Mouse (Mus musculus): Measurements from ENCODE around the gene Arhgef19. TPM values are rescaled to one million over a fixed set of nuclear protein-coding genes. Genes with fewer than 3 reads are reported as not detected.
A peak's percentile ranks its signal among the peaks of the same experiment; 100 is the strongest.

The Arhgef19 gene
- total RNA-seq, 2 experiments from 2014 or later = 19.3 to 19.9 TPM

- DNase-seq (ENCODE audit: low spot score in 2 of 2) = no peak
Measured at GRCm38 (mm10) chr4:141282623-141283022, 43.3 kb downstream of the Arhgef19 start.

DNA sequence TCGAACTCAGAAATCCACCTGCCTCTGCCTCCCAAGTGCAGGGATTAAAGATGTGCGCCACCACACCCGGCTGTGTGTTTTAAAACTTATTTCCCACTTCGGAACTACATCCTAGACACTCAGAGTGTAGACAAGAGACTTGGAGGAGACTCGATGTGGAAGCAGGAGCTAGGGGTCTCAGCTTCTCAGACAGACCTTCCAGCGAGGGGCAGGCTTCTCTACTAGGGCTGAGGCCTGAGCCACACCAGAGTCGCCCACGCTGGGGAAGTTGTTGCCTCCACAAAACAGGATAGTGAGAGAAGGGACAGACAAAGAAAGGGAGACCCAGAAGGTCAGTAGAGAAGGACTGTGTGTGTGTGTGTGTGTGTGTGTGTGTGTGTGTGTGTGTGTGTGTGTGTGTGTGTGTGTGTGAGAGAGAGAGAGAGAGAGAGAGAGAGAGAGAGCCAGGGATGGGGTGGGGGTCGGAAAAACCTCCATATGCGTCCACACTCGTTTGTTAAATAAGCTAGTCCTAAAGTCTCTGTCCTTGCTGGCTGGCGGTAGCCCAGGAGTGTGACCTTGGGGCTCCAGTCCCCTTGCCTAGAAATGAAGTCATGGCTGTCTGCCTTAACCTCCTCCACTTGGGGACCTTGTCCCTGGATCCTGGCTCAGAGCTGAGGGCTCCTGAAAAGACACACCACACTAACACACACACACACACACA, 44.0 kb downstream of the Arhgef19 start:
- no peak for DNase-seq (ENCODE audit: low spot score in 2 of 2)

- DNase-seq (ENCODE audit: low spot score in 2 of 2) = no peak
Measured at GRCm38 (mm10) chr4:141283879-141284411, 44.6 kb downstream of the Arhgef19 start.

DNA sequence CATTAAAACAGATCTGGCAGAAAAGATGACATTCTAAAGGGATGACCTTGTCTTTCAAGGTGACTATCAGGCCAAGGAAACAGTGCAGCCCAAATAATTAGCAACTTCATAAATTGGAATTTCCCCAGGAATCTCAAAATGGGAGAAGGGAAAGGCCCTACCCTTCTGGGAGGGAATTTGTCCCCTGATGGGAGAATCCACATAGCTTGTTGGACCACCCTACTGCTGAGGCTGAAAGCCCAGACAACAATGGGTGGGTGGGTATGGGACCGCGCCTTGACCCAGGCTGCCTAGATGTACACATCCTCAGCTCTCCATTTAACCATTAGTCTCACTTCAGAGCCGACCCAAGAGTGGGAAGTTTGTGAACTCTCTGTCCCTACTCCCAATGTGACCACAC, 45.2 kb downstream of the Arhgef19 start:
- no peak for DNase-seq (ENCODE audit: low spot score in 2 of 2)

- no peak for DNase-seq (ENCODE audit: low spot score in 2 of 2)
Measured at GRCm38 (mm10) chr4:141285128-141285527, 45.8 kb downstream of the Arhgef19 start.

GRCm38 (mm10) chr4:141286860-141287517, 47.7 kb downstream of the Arhgef19 start:
- DNase-seq (ENCODE audit: low spot score in 2 of 2) = no peak

DNA sequence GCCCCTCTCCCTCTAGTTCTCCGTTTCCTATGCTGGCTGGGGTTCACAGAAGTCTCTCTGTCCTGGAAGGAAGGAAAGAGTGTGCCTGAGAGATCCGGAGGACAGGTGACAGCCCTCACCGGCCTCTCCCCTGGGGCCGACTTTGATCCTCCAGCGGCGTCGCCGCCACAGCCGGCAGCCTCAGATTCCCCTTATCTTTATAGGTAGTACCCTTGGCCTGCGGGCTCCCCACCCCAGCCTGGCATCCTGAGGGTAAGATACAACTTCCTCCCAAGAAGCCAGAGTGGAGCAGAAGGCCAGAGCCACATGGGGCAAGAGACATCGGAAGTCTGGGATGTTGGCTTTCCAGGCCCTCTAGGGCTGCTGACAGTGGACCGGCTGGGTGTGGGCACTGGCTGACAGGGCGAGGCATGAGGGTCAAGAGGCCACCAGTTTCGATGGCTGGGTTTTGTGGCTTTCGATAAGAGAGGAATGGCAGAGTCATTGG, 48.3 kb downstream of the Arhgef19 start:
- DNase-seq (ENCODE audit: low spot score in 2 of 2) = no peak

GRCm38 (mm10) chr4:141288152-141288551, 48.9 kb downstream of the Arhgef19 start:
- DNase-seq (ENCODE audit: low spot score in 2 of 2) = no peak

GRCm38 (mm10) chr4:141291571-141292375, 52.5 kb downstream of the Arhgef19 start:
- DNase-seq (ENCODE audit: low spot score in 2 of 2) = no peak

GRCm38 (mm10) chr4:141295774-141296186, 56.5 kb downstream of the Arhgef19 start:
- no peak for DNase-seq (ENCODE audit: low spot score in 2 of 2)

DNA sequence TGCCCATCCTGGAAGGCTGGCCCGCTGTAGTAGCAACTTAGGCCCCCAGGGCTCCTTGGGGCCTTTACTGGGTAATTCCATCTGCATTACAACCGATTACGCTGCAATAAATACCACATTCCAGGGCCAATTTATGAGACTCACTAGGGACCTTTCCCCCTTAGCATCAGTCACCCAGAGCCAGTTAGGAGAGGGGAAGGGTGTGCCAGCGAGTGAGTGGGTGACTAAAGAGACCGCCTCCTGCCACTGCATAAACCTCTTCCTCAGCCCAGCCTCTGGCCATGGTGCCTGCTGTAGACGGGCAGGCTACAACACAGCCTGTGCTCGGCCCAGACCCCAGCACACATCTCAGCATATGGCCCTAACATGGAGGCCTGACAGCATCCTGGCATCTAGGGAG, 58.6 kb downstream of the Arhgef19 start:
- DNase-seq (ENCODE audit: low spot score in 2 of 2) = no peak

DNA sequence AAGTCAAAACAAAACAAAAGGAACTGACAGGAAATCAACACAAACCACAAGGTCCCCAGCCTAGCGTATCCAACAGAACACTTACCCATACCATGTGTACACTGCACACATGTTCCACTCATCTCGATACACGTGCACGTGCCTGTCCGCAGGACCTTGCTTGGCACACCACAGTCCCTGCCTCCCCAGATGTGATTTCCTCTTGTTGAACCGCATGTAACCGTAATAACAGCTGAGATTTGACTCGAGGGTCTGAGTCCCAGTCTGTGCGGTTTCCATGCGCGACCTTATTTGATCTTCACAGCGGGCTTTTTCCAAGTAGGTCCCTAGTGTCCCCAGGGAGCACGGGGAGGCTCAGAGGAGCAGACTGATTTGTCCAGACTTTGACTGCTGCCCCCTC, 60.1 kb downstream of the Arhgef19 start:
- no peak for DNase-seq (ENCODE audit: low spot score in 2 of 2)

DNA sequence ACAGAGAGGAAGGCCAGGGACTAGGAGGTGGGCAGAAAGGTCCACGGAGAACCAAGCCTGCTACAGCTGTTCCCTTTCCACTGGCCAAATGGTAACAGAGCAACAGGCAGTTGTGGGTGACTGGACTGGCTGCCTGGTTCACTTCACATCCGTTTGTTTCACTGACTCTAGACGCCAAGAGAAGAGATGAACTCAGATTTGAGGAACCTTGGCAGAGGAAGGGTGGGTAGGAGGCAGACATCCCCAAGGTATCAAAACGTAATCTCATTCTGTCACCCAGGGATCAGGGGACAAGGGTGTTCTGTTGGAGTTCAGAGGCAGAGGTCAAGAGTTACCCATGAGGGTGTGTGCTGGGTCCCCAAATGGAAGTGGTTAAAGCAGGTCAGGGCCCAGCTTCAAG, 60.9 kb downstream of the Arhgef19 start:
- DNase-seq (ENCODE audit: low spot score in 2 of 2) = no peak

GRCm38 (mm10) chr4:141301116-141301553, 61.8 kb downstream of the Arhgef19 start, which contains the start of gene Epha2:
Epha2 (plus strand) TSS chr4:141301240.
- peak; percentile 43 to 68 for DNase-seq (ENCODE audit: low spot score in 2 of 2)

DNA sequence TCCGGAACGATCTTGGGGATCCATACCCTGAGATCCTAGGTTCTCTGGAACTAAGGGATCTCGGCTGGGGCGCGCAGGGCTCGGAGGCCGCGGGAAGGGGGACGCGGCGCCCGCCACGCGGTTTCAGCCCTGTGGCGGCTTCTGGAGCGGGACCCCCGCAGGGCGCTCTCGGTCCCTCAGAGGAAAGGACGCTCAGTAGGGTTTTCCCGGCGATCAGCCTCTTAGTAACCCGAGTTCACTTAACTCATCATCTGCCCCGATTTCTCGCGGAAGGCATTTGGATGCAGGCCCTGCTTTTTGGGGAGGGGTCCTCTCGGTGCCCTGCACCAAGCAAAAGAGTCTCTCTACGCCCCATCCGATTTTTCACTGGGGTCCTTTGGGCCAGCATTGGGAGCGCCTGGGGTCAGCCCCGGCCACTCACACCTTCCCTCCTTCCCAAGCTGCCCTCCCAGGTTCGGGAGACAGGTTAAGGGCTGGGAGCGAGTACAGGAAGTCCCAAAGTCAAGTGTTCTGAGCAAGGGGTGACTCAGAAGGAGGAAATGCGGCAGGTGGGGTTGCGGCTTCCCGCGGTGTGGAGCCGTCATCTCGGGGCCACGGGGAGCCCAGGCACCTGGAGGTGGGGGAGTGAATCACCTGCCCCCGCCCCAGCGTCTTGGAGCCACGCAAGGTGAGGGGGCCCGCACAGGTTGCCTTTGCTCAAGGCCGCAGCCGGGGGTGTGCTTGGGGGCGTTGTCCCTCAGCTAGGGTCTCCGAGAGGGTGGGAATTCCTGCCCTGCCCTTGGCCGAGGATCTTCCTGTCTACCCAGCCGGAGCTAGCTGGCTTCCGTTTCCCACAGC, 62.5 kb downstream of the Arhgef19 start:
- DNase-seq (ENCODE audit: low spot score in 2 of 2) = no peak

- DNase-seq (ENCODE audit: low spot score in 2 of 2) = no peak
Measured at GRCm38 (mm10) chr4:141302428-141303401, 63.4 kb downstream of the Arhgef19 start.

DNA sequence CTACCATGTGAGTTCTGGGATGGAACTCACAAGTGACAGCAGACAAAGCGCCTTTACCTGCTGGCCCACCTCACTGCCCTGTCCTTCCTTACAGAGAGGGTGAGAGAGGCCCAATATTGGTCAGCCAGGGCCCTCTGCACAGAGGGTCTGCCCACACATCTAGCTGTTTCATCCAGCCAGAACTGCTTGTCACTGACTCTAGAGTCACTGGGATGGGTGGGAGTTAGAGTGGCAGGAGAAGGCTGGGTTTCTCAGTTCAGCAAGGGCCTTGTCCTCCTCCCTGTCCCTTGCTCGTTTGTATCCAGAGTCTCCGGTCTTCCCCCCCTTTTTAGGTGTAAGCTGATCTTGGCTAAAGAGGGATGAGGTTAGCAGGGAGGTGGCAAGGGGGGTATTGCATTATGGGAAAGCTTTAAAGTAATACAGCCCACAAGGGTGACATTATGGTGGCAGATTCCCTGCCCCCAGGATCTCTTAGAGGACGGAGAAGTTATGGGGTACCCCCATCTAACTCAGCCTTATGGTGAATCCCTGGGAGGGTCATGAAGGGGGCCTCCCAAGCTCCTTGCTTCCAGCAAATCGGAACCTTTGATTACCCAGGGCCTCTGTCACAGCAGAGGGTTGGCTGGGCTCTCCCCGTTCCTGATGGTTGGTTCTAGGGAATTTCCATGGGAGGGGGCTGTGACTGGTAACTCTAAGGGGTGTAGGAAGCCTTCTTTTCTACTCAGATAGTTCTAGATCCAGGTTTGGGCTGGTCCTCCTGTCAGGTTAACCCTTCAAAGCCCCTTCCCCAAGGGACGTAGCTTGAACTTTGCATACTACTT, 64.3 kb downstream of the Arhgef19 start:
- DNase-seq (ENCODE audit: low spot score in 2 of 2) = no peak

DNA sequence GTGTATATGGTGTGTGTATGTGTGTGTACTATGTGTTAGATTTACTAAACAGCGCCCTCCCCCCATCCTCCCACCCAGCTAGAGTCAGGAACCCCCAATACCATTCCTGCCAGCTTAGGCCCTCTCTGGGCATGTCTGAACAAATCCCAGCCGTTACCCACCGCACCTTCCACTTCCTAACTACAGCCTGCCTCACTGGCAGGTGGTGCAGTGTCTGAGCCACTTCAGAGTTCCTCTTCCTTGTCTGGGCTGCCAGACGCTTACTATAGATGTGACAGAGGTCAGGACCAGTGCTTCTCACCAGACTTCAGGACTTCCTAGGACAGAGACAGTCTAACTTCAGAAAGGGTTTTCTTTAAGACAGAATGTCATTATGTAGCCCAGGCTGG, 64.9 kb downstream of the Arhgef19 start:
- no peak for DNase-seq (ENCODE audit: low spot score in 2 of 2)

DNA sequence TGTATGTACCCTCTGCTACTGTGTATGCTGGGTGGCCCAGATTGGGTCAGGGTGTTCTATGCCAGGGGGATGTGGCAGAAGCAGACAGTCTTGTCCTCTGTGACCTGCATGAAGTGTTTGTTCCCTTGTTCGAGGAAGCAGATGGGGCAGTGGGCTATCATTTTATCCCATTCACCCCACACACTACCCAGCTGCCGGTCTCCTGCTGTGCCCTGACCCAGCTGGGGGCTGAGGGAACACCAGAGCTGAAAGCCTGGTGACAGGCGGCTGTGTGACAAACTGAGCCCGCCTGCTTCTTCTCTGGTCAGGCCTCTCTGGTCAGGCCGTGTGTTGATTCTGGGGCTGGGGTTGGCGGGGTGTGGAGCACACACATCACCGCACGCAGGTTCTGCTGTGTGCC, 66.8 kb downstream of the Arhgef19 start:
- DNase-seq (ENCODE audit: low spot score in 2 of 2) = no peak
